Mouse (Mus musculus): ENCODE results near the gene Znhit6.

Gene Znhit6

DNA sequence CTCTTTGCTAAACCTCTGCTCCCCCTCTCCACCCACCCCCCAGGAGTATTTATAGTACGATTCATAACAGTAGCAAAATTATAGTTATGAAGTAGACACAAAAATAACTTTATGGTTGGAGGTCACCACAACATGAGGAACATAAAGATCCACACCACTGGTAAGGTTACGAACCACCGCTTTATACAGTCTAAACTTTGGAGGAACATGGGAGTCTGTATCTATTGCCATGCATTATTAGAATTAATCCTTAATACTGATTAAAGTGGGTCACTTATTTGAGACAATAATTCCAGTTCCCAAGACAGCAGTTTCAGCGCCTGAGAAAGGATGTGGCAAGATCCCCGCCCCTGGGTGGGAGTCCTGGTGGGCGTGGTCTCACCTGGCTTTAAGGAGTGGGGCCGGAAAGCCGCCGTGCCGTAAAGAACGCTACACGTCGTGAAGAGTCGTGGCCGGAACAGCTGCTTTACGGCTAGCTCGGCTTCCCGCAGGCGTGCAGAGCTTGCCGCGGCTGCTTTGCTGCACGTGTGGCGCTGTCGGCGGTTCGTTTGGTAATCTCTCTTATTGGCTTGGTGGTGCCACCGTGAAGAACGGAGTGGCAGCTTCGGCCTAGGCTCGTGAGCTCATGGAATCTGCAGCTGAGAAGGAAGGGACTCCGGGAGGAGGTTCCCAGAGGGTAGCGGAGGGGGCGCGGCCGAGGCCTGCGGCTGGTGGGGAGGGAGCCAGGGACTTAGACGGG lies at the start of gene Znhit6:
Gene Znhit6, plus strand, starts transcription at position 463 of the 739 bp plus-strand sequence.
- peak; percentile 94 for DNase-seq

DNA sequence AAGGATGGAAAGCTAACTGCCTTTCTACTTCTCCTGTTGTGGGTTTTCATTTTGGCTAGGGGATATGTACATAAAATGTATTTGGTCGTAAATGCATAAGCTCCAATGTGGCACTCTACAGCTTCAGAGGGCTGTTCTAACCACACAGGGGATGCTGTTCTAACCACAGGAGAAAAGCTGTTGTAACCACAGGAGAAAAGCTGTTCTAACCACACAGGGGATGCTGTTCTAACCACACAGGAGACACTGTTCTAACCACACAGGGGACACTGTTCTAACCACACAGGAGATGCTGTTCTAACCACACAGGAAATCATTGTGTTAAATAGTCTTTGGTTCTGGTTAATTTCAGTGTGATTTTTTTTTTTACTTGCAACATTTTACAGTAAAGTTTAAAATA lies 38.1 kb upstream of the Znhit6 start:
- DNase-seq = no peak

DNA sequence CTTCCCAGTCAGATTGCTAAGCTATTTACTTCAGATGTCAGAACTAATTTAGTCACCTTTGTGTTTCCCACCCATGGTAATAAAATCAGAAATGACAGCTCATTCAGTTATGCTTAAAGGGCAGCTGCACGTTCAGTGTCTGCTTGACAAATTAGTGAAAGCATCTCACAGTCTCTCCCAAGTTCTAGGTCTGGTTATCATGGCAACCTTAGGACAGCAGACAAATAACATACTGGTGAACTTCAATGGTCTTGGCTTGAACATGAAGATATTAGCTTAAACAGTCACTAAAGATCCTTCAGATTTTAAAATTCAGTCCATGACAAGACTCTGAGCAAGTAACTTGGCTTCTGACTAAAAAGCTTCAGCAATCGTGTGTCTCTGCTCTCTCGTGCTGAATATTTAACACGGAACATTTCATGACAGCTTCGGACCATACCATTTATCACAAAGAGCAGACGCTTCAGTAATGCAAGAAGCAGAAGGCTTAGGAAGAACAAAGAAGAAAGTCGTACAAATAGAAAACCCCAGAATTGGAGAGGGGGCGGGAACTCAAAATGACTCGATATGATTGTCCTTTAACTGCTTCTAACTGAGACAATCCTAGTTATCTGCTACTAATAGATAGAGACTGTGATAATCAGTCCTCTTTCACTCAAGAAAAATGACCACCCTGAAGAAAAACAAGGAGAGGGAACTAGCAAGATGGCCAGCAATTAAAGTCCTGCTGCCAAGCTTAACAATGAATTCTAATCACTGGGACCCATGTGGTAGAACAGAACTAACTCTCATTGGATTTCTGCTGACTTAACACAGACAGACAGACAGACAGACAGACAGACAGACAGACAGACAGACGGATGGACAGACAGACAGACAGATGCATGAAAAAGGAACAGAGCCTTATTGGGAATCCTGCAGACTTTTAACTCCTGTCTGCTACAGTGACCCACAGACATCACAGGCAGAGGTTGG lies 27.3 kb upstream of the Znhit6 start:
- no peak for DNase-seq

DNA sequence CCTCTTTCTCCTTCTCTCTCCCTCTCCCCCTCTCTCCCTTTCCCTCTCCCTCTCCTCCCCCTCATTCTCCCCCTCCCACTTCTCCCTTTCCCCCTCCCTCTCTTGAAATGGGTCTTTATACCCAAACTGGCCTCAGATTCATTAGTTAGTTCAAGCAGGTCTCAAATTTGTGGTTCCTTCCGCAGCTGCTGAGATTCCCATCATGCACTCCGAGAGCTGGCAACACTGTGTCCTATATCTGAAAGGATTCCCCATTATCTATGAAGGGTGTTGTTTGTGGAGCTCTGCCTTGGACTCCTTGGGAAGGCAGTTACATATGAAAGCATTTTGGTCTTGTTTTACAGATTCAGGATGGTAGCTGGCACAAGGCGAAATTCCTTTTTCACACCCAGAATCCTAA lies 25.8 kb upstream of the Znhit6 start:
- DNase-seq = no peak

DNA sequence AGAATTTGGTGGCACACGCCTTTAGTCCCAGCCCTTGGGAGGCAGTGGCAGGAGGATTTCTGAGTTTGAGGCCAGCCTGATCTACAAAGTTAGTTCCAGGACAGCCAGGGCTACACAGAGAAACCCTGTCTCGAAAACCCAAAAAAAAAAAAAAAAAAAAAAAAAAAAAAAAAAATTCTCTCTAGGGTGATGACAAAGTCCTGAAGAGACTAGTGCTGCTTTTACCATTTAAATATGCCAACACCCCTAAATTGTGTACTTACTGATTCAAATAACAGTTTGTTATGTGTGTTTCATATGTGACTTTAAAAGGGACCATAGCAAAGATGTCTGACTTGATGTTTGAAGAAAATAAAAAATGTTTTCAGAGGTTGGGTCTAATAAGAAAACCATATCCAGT lies 21.6 kb upstream of the Znhit6 start:
- DNase-seq = no peak

DNA sequence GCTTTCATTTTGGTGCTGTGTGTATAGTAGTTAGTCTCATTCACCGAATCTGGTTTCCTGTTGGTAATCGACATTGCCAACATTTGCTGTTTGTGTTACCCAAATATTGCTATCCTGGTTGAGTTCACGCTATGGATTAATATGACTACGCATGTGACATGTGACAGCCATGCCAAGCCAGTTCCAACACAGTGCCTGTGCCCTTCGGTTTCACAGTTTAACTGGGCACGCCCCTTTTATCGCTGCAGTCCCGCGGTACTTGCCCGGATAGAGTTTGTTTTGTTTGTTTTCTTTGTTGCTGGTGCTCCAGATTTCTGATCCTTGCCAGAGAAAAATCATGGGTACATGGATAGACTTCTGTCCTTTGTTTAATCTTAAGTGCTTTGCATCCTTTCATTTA lies 19.8 kb upstream of the Znhit6 start:
- no peak for DNase-seq

DNA sequence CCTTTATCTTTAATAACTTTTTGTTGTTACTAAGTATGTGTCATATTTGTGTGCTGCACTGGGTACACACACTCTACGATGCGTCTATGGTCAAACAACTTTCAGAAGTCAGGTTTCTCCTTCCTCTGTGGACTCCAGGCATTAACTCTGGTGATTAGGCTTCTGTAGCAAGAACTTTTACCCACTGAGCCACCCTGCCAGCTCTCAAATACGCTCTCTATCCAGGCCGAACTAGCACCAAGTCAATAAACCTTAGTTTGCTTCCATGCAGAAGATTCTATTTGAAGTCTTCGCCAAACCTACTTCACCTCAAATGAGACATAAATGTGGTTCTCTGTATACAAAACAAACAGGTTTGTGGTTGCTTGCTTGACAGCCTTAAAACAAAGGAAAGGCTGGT lies 16.3 kb upstream of the Znhit6 start:
- DNase-seq = no peak

DNA sequence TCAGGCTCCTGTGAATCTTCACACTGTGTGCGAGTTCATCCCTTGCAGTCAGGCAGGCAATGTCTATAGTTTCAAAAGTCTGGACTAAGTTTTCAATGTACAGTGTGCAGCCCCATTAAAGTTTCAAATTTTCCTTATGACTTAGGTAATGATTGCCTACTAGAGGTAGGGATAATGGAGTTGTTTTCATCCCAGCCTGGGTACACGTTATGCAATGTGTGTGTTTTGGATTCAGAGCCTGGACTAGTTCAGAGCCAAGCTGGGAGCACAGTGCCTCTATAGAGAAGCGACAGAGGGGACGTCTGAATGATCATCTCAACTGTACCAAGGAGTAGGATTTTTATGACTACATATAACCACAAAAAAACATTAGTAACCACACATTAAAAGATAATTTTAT lies 15.9 kb upstream of the Znhit6 start:
- no peak for DNase-seq

DNA sequence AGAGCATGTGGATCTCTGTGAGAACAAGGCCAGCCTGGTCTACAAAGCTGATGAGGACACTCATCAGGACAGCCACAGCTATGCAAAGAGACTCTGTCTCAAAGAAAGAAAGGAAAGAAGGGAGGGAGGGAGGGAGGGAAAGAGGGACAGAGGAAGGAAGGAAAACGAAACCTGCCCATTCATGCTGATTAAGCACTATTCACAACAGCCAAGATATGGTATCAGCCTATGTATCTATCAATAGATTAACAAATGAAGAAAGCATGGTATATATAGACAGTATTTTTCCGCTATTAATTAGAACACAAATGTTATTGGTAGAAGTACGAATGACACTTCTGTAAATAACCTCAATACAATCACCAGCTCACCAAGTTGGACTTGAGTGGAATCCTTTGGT lies 1.5 kb upstream of the Znhit6 start:
- no peak for DNase-seq

DNA sequence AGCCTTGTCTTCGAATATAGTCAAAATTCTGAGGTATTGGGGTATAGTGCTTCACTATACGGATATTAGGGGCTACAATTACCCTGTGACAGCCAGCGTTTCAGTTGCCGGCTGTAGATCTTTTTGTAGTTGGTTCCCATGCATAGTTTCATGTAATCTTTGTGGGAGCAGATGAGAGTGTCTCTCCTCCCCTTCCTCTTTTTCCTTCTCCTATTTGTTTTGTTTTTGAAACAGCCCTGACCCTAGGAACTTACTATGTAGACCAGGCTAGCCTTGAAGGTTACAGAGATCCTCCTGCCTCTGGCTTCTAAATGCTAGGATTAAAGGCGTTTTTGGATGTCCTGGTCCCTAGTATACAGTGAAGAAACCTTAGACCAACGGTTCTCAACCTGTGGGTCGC lies 665 bp upstream of the Znhit6 start:
- no peak for DNase-seq

DNA sequence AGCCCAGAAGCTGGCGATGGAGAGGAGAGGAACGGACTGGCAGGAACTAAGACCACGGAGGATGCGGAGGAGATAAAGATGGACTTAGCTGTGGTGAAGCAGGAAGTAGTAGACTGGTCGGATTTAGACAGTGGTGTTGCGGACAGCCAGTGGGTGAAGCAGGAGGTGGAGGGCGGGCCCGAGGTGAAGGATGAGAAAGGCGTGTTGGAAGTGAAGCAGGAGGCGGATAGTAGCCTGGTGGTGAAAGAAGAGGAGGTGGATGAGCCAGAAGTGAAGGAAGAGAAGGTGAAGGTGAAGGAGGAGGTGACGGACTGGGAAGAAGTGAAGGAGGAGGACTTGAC lies 447 bp downstream of the Znhit6 start:
- no peak for DNase-seq

DNA sequence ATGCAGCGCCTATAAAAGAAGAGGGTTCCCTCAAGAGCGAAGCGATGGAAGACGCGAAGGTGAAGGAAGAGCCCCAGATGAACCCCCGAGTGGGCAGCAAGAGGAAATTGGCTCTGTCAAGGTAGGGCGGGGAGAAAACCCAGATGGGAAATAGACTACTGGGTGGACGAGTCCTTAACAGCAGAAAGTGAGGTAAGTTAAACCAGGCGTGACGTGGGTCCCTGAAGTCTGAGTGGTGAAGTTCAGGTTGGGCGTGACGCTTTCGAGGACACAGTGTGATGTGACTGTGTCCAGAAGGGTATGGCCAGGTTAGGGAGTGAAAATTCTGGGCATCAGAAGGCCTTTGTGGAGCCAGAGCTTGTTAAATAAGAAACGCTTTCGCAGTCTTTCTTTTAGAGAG lies 871 bp downstream of the Znhit6 start:
- no peak for DNase-seq

DNA sequence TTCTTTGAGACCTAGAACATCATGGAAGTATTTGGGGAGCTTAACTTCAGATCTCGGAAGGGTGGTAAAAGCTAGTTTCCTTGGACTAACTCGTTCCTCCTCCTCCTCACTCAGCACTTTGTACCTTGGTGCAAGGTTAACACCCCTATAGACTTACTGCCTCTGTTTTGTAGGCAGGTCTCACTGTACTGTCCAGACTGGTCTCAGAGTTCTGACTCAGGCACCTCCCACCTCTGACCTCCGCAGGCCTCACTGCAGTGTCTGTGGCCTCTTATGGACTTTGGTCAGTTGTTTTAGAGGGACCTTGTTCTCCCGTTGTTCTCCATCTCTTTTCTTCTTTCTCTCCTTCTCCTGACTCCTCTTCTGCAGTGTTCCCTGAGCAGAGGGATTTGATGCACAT lies 7.0 kb downstream of the Znhit6 start:
- DNase-seq = no peak

DNA sequence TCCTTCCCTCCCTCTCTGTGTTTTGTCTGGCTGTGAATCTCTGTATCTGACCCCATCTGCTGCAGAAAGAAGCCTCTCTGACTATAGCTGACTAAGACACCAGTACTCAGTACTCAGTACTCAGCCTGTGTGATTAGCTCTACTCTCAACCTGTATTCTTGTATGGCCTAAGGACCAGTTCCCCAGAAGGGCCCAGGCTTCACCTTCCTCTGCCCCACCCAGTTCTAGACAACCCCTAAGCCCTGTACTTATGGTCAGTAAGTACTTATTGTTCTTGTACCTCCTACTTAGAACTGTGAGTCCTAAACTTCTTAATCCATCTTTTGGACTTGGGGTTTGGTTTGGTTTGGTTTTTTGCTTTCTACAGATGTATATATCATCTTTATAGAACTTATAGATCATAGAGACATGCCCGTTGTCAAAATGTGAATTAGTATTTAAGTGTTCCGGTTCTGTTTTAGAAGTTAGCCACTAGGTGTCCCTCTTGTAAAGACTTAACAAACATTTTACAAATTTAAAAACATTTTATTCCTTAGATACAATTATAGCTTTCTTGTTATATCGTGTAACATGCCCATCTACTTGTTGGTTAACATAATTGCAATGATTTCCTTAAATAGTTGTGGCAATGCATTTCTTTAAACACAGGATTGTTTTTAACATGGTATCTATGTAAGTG lies 7.7 kb downstream of the Znhit6 start:
- DNase-seq = no peak

DNA sequence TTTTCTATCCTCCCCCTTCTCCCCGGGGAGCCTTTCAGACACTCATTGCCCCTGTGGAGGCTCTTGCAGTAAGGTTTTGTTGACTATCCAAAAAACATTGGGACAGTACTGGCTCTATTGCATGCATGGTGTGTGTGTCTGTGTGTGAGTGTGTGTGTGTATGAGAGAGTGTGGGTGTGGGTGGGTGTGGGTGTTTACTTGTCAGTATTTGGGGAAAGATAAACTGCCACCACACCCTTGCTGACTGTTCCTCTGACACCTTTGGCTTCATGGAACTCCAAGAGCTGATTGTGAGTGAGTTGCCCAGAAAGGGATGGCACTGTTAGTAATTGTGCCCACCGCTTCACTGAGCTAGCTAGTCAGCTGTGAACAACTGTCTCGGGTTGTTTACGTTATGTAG lies 14.6 kb downstream of the Znhit6 start:
- DNase-seq = no peak

DNA sequence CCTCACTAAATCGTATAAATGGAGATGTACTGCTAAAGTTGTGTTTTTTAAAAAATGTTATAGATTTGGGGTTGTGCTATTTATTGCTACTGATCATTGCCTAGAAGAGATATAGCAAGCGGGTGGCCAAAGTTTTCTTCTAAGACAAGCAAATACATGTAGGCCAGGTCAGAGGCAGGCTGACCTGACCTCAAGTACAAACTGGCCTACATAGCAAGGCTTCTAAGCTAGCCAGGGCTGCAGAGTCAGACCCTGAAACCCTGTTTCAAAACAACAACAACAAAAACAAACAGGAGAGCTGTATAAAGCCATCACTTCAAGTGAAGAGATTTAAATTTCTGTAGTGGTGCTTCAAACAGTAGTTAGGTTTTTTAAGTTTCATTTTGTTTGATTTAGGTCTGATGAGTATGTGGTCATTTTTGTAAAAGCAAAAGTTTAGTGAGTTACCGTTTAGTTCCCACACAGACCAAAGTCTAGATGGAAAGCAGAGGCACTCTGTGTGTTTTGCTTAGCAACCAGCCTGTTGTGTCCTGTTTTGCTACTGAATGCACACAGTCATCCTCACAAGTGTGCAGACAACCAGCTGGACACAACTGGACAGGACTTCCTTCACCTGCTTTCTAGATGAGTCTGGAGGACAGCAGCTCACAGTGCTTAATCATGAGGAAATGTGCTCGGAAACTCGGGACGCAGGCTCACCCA lies 16.0 kb downstream of the Znhit6 start:
- no peak for DNase-seq

DNA sequence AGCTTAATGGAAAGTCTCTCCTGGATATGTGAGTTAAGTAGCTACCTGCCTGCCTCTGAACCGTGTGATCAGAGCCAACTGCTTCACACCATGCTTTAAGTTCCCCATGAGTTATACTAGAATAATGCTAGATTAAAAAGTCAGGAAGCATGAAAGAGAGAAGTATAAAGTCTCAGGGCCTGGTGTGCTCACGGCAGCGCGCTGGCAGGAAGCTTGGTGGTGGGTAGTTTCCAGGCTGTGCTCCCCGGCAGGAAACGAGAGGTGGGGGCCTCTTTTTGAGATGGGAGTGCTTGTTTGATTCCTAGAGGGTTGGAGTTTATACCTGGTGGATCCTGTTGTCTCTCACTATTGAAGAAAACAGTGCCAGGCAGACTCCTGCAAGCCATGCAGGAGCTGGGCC lies 19.3 kb downstream of the Znhit6 start:
- DNase-seq = no peak

DNA sequence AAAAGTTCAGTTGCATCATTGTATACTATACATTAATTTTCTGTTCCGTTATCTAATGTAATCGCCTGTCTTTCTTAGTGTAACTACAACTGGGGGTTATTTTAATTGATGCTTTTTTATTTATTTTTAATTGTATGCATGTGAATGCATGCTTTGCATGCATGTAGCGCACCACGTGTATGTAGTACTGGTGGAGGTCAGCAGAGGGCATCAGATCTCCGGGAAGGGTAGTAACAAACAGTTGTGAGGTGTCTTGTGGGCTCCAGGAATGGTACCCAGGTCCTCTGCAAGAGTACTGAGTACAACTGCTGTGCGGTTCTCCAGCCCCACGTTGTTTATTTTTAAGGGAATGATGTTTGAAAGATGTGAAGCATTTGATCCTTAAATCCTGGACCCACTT lies 23.1 kb downstream of the Znhit6 start:
- DNase-seq = no peak

DNA sequence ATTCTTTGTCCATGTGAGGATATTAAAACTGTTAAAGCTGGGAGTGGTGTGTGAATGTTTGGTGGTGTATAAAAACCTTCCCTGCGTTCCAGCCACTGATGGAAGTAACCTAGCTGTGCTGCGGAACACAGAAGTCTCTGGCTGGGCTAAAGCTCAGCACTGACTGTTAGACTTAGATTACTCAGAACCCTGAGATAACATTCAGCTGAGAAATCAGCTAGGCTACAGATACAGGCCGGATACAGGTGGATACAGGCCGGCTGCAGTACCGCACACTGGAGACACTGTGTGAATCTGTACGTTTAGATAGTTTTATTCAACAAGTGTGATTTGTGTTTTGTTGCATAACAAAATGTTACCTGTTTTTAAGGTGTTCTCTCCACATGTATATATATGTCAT lies 24.8 kb downstream of the Znhit6 start:
- DNase-seq = no peak

DNA sequence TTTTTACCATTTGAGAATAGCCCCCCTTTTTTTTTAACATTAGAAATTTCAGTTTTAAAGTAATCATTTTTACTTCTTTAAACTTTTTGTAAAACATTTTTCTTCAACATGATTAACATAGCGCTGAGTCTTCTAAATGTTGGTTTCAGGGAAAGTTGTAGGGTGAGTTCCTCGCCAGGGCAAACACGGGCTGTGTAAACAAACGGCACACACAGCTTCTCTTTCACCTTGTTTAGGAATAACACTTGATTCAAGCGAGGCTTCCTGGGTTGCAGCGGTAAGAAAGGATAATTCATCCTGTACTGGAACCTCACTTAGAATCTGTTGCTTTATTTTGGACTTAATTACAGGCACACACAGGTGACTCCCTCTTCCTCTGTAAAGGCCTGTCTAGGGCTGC lies 25.3 kb downstream of the Znhit6 start:
- no peak for DNase-seq

DNA sequence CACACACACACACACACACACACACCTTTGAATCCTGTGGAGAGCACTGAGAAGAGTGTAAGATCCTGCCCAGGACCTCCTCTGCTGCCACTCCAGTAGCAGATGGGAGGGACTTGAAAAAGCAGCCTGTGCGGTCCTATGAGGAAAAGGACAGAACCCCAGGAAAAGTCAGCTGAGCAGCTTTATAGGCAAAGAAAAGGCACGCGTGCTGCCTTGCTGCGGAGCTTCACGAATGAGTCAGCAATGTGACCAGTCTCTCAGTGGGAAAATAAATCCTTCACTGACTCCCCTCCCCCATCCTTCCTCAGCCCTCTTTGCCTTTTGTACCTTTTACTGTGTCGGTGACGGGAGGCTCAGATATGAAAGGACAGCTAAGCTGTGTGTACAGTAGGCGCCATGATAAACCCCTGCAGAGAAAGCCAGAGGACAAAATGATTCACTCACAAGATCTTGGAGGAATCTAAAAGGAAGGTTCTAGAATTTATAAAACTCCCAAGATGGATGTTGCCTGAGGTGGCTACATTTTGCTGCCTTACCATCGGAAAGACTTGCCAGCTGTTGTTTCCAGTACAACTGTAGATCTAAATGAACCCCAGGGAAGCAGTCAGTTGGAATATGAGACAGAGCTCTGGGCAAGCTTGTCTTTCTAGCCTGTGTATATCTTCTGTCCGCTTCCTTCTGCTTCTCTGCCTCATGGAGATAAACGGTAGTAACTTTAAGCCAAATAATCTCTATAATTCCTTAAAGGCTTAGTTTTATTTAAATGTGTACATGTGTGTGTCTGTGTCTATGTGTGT lies 26.6 kb downstream of the Znhit6 start:
- DNase-seq = no peak

DNA sequence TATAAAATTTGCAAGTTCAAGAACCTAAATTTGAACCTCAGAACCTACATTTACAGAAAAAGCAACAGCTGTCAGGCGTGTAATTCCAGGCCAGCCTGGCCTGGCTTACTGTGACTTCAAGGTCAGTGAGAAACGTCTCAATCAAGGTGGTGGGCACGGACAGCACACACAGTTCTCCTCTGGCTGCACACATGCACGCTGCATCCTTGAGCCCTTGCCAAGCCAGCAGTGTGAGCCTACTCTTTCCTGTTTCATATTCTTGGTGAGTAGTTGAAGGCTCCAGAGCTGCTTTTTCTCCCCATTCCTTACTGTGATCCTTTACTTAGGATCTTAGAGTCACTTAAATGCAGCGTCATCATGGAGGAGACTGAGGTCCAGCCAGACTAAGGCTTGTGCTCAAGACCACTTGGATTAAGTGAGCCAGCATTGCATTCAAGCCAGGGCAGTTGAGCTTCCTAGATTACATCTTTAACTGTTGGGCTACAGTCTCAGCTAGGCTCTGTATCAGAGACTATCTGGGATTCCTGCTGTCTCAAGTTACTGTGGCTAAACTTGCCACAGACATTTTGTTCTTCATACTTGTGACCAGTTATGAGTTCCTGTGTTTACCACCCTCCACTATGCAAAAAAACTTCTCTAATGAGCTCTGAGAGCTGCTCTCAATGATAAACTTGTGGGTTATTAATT lies 29.6 kb downstream of the Znhit6 start:
- DNase-seq = no peak
